Comparison of ENCODE assay signal across 9 mouse cellular contexts in the genomic region with DNA sequence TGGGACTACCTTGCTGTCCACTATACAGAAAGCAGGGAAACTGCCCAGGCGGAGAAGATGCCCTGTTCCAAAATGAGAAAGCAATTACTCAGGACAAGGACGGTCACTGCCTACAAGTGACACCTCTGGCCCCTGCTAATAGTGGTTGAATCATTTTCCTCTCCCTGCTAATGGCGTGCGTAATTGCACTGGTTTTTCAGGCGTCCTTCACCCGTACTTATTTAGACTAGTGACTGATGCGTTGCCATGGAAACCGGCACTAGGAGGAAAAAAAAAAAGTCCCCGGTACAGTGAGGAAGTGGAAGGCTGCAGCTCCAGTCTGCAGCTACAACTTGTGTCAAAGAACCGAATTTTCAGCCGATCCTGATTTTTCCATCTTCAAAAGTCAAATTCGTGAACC.
DNase-seq lines count a peak whose midpoint lies in the region; ATAC-seq and TF ChIP-seq lines count a peak whose summit lies in the region.
"Had no signal": no experiment of that assay in that cellular context is flagged by ENCODE, and none has a peak within 500 bp of the region (broad histone marks: within the 10 kb centered on the region; RNA-seq: fewer than 3 reads in every experiment).

No protein-coding gene starts in this region.

- H3K36me3 ChIP-seq in midbrain, embryonic 16.5 days (ENCODE audit: control insufficient read depth, insufficient read depth, low read length): no peaks in the 10 kb centered on the region
- H3K36me3 ChIP-seq in thymus, adult 2 months (ENCODE audit: control insufficient read depth, insufficient read depth, low read length): no peaks in the 10 kb centered on the region
- H3K36me3 ChIP-seq: liver, embryonic 13.5 days had no signal

- WGBS in midbrain, embryonic 16.5 days: 22% methylated on average over 12 of the region's 12 CpGs
- 29% methylated on average over 12 of the region's 12 CpGs for WGBS in thymus, adult 2 months

- TF ChIP-seq POLR2A in thymus, adult 2 months (IDR thresholded peaks at IDR 0.05; ENCODE audit: control insufficient read depth, extremely low read depth, insufficient read depth, low read length, poor library complexity): no peak

- peak overlapping the region; percentile 83 for H3K27ac ChIP-seq in midbrain, embryonic 16.5 days (ENCODE audit: low read length)
- H3K27ac ChIP-seq in thymus, adult 2 months (ENCODE audit: control insufficient read depth, insufficient read depth, low read length): no peak overlapping the region
- H3K27ac ChIP-seq: liver, embryonic 13.5 days had no signal

- H3K4me3 ChIP-seq in midbrain, embryonic 16.5 days (ENCODE audit: low read depth, low read length): peak overlapping the region; percentile 32
- no peak overlapping the region for H3K4me3 ChIP-seq in thymus, adult 2 months (ENCODE audit: control insufficient read depth, insufficient read depth, low read length)
- H3K4me3 ChIP-seq: liver, embryonic 13.5 days had no signal

- TF ChIP-seq CTCF in thymus, adult 2 months (IDR thresholded peaks at IDR 0.05; ENCODE audit: borderline replicate concordance, control insufficient read depth, extremely low read depth, insufficient read depth, low read length, poor library complexity): no peak

- peak; percentile 18; the same call in 1 of the 2 replicates for ATAC-seq in midbrain, embryonic 16.5 days
- no peak for ATAC-seq in megakaryocyte-erythroid progenitor cell, adult 5-6 weeks (replicated peaks; ENCODE audit: low FRiP score, low TSS enrichment, poor library complexity, severe bottlenecking)

- H3K4me2 ChIP-seq in midbrain, embryonic 16.5 days (ENCODE audit: low read length): peak overlapping the region; percentile 49
- H3K4me2 ChIP-seq: liver, embryonic 13.5 days had no signal

- peaks cover 48% of the 10 kb centered on the region for H3K4me1 ChIP-seq in midbrain, embryonic 16.5 days (ENCODE audit: control insufficient read depth, insufficient read depth, low read length)
- no peaks in the 10 kb centered on the region for H3K4me1 ChIP-seq in thymus, adult 2 months (replicated peaks; ENCODE audit: control insufficient read depth, insufficient read depth, low read length)

- H3K9ac ChIP-seq in midbrain, embryonic 16.5 days (ENCODE audit: low read depth, low read length): peak overlapping the region; percentile 49
- H3K9ac ChIP-seq: liver, embryonic 13.5 days had no signal

- peak; percentile 62 to 63 for DNase-seq in cerebellum, postnatal 10 days
- no peak for DNase-seq in cerebellum, postnatal 25 days
- peak; percentile 78 for DNase-seq in embryo, embryonic 10.5 days (ENCODE audit: low spot score)
- DNase-seq in hindlimb bud, embryonic 11.5 days (ENCODE audit: extremely low spot score, low read depth, low spot score): peak; percentile 20
- no peak for DNase-seq in thymus, adult 2 months
- DNase-seq in kidney, postnatal 10 days: no peak
- DNase-seq: liver, embryonic 13.5 days had no signal

- no peaks in the 10 kb centered on the region for H3K9me3 ChIP-seq in midbrain, embryonic 16.5 days (replicated peaks; ENCODE audit: control insufficient read depth, low read length, poor library complexity, severe bottlenecking)
- H3K9me3 ChIP-seq: liver, embryonic 13.5 days had no signal

- H3K27me3 ChIP-seq in midbrain, embryonic 16.5 days (ENCODE audit: control insufficient read depth, insufficient read depth, low read depth, low read length): no peaks in the 10 kb centered on the region
- no peaks in the 10 kb centered on the region for H3K27me3 ChIP-seq in thymus, adult 2 months (ENCODE audit: control insufficient read depth, insufficient read depth, low read length)
- H3K27me3 ChIP-seq: liver, embryonic 13.5 days had no signal

Comparison
In these comparisons a context has a peak if more than half of its experiments do, and no peak if none do; other contexts are left out.
1. DNase-seq: peak in cerebellum, postnatal 10 days (2 of 2), embryo, embryonic 10.5 days (single experiment) and hindlimb bud, embryonic 11.5 days (single experiment); none in cerebellum, postnatal 25 days (0 of 2), thymus, adult 2 months (single experiment) and kidney, postnatal 10 days (single experiment).